Mouse (Mus musculus) erythroblast, embryonic 14.5 days (primary cell): ENCODE results near the gene Col6a2. TPM values are rescaled to one million over a fixed set of nuclear protein-coding genes. Genes with fewer than 3 reads are reported as not detected.

Experiments
- H3K27me3 ChIP-seq: 2 replicates; pipeline ENCODE4 v1.6.1; 2012; ENCODE audit warnings: inconsistent platforms; ENCODE audit not compliant: control insufficient read depth
- H3K36me3 ChIP-seq: 2 replicates; pipeline ENCODE4 v1.6.1; 2012; ENCODE audit warnings: mild to moderate bottlenecking, inconsistent platforms; ENCODE audit not compliant: control insufficient read depth
- H3K4me1 ChIP-seq: 2 replicates; pipeline ENCODE4 v1.6.1; 2012; ENCODE audit warnings: inconsistent platforms; ENCODE audit not compliant: control insufficient read depth
- H3K4me3 ChIP-seq: replicated peaks from 2 replicates; pipeline ENCODE3; 2012; ENCODE audit warnings: moderate library complexity, mild to moderate bottlenecking, inconsistent platforms
- H3K9me3 ChIP-seq: 2 replicates; pipeline ENCODE4 v1.6.1; 2012; ENCODE audit warnings: low read length, inconsistent platforms, mixed read lengths; ENCODE audit not compliant: control insufficient read depth
- GATA1 ChIP-seq: IDR thresholded peaks from 2 replicates; pipeline ENCODE4 v1.6.1; 2012; ENCODE audit warnings: low read length, inconsistent platforms, mixed read lengths
- TAL1 ChIP-seq: IDR thresholded peaks from 3 replicates; pipeline ENCODE4 v1.6.1; 2012; ENCODE audit warnings: low read length, inconsistent platforms, mixed read lengths
- polyA plus RNA-seq: library from polyadenylated mRNA; stranded (reverse); fragments of >175 nt; gene quantifications from 2 replicates; pipeline ENCODE4 v1.2.3, GENCODE M21; 2012

The Col6a2 gene
- polyA plus RNA-seq, 1 experiment, result not detected

- Histone ChIP-seq H3K27me3 (no peaks in the 10 kb centered on the region), H3K9me3 (no peaks in the 10 kb centered on the region), H3K4me1 (no peaks in the 10 kb centered on the region), H3K36me3 (no peaks in the 10 kb centered on the region), H3K4me3 (no peak overlapping the region)
- TF ChIP-seq TAL1 (no peak), GATA1 (no peak)
Measured at GRCm38 (mm10) chr10:76650662-76651342, 27.4 kb upstream of the Col6a2 start.

DNA sequence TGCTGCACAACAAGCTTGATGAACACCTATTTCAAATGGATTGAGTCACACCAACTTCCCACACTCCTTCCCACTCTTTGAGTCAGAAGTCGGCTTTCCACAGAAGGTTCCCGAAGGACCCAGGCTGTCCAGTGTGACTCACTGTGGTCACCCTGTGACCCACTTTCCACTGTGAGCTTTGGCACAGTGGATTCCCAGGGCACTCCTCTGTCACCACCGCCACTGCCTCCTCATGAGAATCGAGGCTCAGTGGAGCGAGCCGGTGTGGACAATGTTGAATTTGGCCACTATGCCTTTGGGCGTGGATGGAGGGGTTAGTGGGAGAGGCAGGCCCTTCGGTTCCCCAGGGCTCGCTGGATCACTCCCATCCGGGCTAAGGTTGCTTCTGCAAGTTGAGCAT, 25.3 kb upstream of the Col6a2 start:
- Histone ChIP-seq H3K36me3 (no peaks in the 10 kb centered on the region), H3K4me1 (no peaks in the 10 kb centered on the region), H3K27me3 (no peaks in the 10 kb centered on the region), H3K9me3 (no peaks in the 10 kb centered on the region), H3K4me3 (no peak overlapping the region)
- TF ChIP-seq TAL1 (no peak), GATA1 (no peak)

GRCm38 (mm10) chr10:76647390-76647789, 24.0 kb upstream of the Col6a2 start:
- H3K9me3 ChIP-seq, result no peaks in the 10 kb centered on the region
- H3K4me1 ChIP-seq, result no peaks in the 10 kb centered on the region
- H3K36me3 ChIP-seq, result no peaks in the 10 kb centered on the region
- TF ChIP-seq GATA1 (no peak), TAL1 (no peak)
- H3K27me3 ChIP-seq, result no peaks in the 10 kb centered on the region
- H3K4me3 ChIP-seq, result no peak overlapping the region

GRCm38 (mm10) chr10:76645686-76646085, 22.3 kb upstream of the Col6a2 start:
- Histone ChIP-seq H3K36me3 (no peaks in the 10 kb centered on the region), H3K27me3 (no peaks in the 10 kb centered on the region), H3K9me3 (no peaks in the 10 kb centered on the region), H3K4me1 (no peaks in the 10 kb centered on the region), H3K4me3 (no peak overlapping the region)
- TF ChIP-seq TAL1 (no peak), GATA1 (no peak)

GRCm38 (mm10) chr10:76645066-76645465, 21.6 kb upstream of the Col6a2 start:
- Histone ChIP-seq H3K9me3 (no peaks in the 10 kb centered on the region), H3K4me1 (no peaks in the 10 kb centered on the region), H3K27me3 (no peaks in the 10 kb centered on the region), H3K36me3 (no peaks in the 10 kb centered on the region), H3K4me3 (no peak overlapping the region)
- no peak for TF ChIP-seq TAL1
- no peak for TF ChIP-seq GATA1

DNA sequence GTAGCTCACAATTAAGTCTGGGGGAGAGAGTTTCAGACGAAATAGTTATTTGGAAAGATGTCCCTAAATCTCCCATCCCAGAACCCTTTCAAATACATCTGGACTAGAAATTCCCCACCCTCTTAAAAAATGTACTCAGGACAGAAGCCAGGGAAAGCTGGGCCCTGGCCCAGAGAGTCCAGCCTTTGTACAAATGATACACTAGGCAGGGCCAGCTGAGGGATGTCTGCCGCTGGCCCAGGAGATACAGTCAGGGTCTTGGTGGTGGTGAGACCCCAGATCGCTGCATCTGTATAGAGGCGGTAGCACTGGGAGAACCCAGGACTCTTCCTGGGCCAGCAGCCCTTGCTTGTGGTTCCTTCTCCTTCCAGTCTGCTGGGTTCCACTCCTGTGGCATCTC, 20.6 kb upstream of the Col6a2 start:
- no peaks in the 10 kb centered on the region for H3K9me3 ChIP-seq
- no peak for TF ChIP-seq TAL1
- TF ChIP-seq GATA1, result no peak
- no peaks in the 10 kb centered on the region for H3K4me1 ChIP-seq
- no peaks in the 10 kb centered on the region for H3K36me3 ChIP-seq
- no peaks in the 10 kb centered on the region for H3K27me3 ChIP-seq
- H3K4me3 ChIP-seq, result no peak overlapping the region

- Histone ChIP-seq H3K27me3 (no peaks in the 10 kb centered on the region), H3K9me3 (no peaks in the 10 kb centered on the region), H3K4me3 (no peak overlapping the region), H3K36me3 (no peaks in the 10 kb centered on the region), H3K4me1 (no peaks in the 10 kb centered on the region)
- TF ChIP-seq TAL1 (no peak), GATA1 (no peak)
Measured at GRCm38 (mm10) chr10:76643446-76643845, 20.0 kb upstream of the Col6a2 start.

DNA sequence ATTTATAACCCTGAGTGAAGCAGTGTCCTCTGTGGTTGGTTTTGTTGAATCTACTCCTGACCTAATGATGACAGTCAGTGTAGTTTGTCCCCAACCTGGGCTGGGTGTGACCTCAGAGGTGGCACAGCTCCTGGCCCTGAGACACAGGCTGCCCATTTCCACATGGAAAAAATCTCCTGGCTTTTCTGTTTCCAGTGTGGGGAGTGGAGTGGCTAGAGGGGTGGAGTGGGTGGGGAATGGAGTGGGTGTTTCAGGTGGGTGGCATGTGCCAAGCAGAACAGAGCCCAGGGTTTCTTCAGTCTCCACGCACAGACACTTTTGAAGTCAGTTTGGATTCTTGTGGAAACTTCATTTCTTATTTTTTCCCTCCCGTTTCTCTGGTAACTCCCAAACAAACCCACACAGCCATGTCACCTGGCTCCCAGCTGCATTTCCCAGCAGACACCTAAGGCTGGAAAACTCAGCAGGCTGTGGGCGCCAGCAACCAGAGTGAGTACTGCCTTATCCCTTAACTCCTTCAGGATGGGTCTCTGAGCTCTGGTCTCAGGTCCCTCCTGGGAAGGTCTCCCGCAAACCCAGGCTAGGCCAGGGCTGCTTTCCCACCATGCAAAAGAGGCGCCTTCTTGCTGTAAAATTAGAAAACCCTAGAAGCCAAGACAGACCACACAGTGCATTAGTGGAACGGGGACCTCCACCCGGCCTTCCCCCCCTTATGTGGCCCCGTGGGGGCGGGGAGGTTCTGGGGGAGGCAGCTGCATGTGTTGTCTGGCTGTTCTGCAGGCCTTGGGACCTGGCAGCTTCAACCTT, 19.4 kb upstream of the Col6a2 start:
- TF ChIP-seq TAL1 (no peak), GATA1 (no peak)
- Histone ChIP-seq H3K36me3 (no peaks in the 10 kb centered on the region), H3K4me1 (no peaks in the 10 kb centered on the region), H3K27me3 (no peaks in the 10 kb centered on the region), H3K4me3 (no peak overlapping the region), H3K9me3 (no peaks in the 10 kb centered on the region)

DNA sequence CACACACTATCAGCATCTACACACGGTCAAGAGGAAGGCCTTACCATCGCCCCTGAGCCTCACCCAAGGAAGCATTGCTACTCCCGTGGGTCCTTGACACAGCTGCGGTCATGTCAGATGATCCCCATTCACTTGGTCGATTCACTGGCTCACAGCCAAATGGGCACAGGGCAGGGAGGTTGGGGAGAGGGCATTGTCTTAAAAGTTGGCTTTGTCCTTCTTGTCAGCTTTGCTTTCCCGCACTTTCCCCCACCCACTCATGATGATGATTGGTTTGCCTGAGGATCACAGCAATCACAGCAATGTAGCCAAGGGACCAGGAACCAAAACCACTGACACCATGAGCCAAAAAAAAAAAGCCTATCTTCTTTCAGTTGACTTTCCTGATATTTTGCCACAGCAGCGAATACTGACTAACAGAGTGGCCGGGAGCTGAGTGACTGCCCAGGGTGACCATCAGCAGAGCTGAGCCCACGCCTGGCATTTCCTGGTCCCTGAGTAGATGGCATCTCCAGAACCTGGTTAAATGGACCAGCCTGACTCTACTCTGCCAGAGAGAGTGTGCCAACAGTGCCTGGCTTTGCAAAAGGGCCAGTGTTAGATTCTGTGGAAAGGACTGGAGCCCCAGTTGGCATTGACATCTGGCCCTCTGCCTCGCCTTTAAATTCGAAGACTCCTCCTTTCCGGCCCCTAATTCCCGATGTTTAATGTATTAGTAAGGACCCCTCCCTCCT, 18.6 kb upstream of the Col6a2 start:
- no peaks in the 10 kb centered on the region for H3K4me1 ChIP-seq
- TF ChIP-seq TAL1 (no peak), GATA1 (no peak)
- no peaks in the 10 kb centered on the region for H3K9me3 ChIP-seq
- H3K36me3 ChIP-seq, result no peaks in the 10 kb centered on the region
- H3K4me3 ChIP-seq, result no peak overlapping the region
- no peaks in the 10 kb centered on the region for H3K27me3 ChIP-seq
